Mouse (Mus musculus): ENCODE data around the gene Zfp30. TPM values are rescaled to one million over a fixed set of nuclear protein-coding genes. Genes with fewer than 3 reads are reported as not detected.

Zfp30 gene
- polyA plus RNA-seq, 1 experiment from 2014 or later: 11.5 TPM

DNA sequence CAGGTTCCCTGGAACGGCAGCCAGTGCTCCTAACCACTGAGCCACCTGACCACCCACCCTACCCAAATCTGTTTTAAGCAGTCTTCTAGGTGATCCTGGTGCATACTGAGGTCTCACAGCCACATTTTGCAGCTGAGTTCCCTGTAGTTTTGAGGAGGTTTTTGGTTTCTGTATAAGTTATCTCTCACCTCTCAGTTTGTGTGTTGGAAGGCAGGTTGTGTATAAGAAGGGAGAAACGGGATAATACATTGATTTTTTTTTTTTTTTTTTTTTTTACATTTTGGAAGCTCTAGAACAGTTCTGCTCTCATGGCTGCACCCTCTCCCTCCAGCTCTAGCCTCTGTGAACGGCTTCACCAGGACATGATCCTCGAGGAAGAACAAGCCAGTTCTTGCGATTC is 2.1 kb downstream of the Zfp30 start:
- peaks cover 36% of the 10 kb centered on the region for H3K36me3 ChIP-seq
- peak overlapping the region; percentile 59; the same call in 1 of the 2 replicates for H3K9ac ChIP-seq (replicated peaks)

DNA sequence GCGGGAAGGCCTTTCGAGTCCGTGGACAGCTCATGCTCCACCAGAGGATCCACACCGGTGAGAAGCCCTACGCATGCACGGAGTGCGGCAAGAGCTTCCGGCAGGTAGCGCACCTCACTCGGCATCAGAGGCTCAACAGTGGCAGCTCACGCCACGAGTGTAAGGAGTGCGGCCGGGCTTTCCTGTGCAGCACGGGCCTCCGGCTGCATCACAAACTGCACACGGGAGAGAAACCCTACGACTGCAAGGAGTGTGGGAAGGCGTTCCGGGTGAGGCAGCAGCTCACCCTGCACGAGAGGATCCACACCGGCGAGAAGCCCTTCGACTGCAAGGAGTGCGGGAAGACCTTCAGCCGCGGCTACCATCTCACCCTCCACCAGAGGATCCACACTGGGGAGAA is 9.1 kb downstream of the Zfp30 start:
- Histone ChIP-seq H3K27me3 (peaks cover 10% of the 10 kb centered on the region), H3K9me3 (peaks cover 5% of the 10 kb centered on the region; the same call in 1 of the 2 replicates), H3K36me3 (peaks cover 67% of the 10 kb centered on the region), H3K4me3 (no peak overlapping the region), H3K9ac (replicated peaks) (no peak overlapping the region), H3K27ac (replicated peaks) (no peak overlapping the region), H3K4me2 (replicated peaks) (no peak overlapping the region), H3K4me1 (no peaks in the 10 kb centered on the region)
- no peak for ATAC-seq (ENCODE audit: low FRiP score, low read depth)
- 38% methylated on average over 27 of the region's 27 CpGs for WGBS

More for the DNA sequence above, 2.1 kb downstream of the Zfp30 start:
- Histone ChIP-seq H3K9me3 (no peaks in the 10 kb centered on the region), H3K4me3 (peak overlapping the region; percentile 74), H3K27me3 (no peaks in the 10 kb centered on the region), H3K4me1 (peaks cover 18% of the 10 kb centered on the region), H3K27ac (replicated peaks) (no peak overlapping the region), H3K4me2 (replicated peaks) (peak overlapping the region; percentile 80)
- WGBS: 80% methylated on average over 5 of the region's 5 CpGs
- ATAC-seq (ENCODE audit: low FRiP score, low read depth): no peak

DNA sequence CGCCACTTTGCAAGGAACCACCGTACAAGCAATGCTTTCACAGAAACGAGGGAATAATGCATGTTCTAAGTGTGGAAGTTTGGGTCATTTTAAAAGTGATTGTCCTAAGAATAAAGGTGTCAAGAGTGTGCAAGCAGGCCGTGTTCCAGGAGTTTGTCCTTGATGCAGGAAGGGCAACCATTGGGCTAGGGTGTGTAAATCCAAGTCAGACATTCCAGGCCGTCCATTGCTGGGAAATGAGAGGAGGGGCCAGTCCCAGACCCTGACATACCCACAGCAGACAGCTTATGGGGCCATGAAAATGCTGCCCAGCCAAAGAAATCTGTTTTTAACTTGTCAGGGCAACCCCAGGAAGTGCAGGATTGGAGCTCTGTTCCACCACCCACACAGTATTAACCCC is 23.2 kb downstream of the Zfp30 start:
- H3K9ac ChIP-seq (replicated peaks): no peak overlapping the region
- H3K4me3 ChIP-seq: no peak overlapping the region
- no peaks in the 10 kb centered on the region for H3K27me3 ChIP-seq
- H3K4me2 ChIP-seq (replicated peaks): no peak overlapping the region
- WGBS: 71% methylated on average over 5 of the region's 5 CpGs
- no peak for ATAC-seq (ENCODE audit: low FRiP score, low read depth)
- 0 out of 2 replicates have a peak, but pooled peaks cover 3% of the 10 kb centered on the region for H3K36me3 ChIP-seq
- 0 out of 2 replicates have a peak, but pooled peaks cover 4% of the 10 kb centered on the region for H3K9me3 ChIP-seq
- no peaks in the 10 kb centered on the region for H3K4me1 ChIP-seq
- H3K27ac ChIP-seq (replicated peaks): no peak overlapping the region

DNA sequence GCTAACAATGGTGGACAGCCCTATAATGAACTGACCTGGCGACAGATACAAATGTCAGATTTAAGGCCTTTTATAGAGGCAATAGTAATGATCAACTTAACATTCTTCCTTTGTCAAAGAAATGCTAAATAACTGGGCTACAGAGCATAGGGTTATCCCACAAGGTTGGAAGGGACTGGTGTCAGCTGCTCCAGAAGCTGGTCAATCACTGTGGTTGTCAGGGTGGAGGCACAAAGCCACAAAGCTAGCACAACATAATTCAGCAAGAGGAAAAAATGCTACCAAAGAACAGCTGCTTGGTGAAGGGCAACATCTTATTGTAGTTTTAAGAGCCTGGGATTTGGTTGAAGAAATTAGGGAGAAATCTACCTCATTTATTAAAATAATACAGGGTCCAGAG is 28.4 kb downstream of the Zfp30 start:
- 100% methylated on average over 1 of the region's 1 CpGs for WGBS

DNA sequence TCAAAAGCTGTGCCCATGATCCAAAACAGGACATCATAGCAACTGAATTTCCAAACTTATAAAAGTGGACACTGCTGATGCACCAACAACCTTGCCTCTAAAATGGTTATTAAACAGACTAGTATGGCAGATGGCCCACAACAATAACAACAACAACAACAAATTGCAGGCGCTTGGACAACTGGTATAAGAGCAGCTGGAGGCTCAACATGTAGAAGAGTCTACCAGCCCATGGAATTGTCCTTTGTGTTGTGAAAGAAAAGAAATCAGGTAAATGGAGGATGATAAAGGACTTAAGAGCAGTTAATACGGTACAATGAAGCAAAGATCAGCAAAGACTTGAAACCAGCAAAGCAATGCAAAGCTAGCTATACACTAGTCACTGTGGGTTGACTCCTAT is 30.6 kb downstream of the Zfp30 start:
- 0 out of 2 replicates have a peak, but pooled peaks cover 3% of the 10 kb centered on the region for H3K36me3 ChIP-seq
- H3K4me1 ChIP-seq: peaks cover 27% of the 10 kb centered on the region
- ATAC-seq (ENCODE audit: low FRiP score, low read depth): no peak
- H3K4me3 ChIP-seq: peak overlapping the region; percentile 63
- H3K9ac ChIP-seq (replicated peaks): 0 out of 2 replicates have a peak overlapping the region, but pooled peaks have one; percentile 65
- H3K27me3 ChIP-seq: no peaks in the 10 kb centered on the region
- H3K4me2 ChIP-seq (replicated peaks): peak overlapping the region; percentile 64
- no peak overlapping the region for H3K27ac ChIP-seq (replicated peaks)
- 0 out of 2 replicates have a peak, but pooled peaks cover 1% of the 10 kb centered on the region for H3K9me3 ChIP-seq
- 85% methylated on average over 2 of the region's 2 CpGs for WGBS

More for the DNA sequence above, 28.4 kb downstream of the Zfp30 start:
- ATAC-seq (ENCODE audit: low FRiP score, low read depth): no peak
- Histone ChIP-seq H3K4me1 (peaks cover 20% of the 10 kb centered on the region), H3K4me3 (no peak overlapping the region), H3K9me3 (0 out of 2 replicates have a peak, but pooled peaks cover 4% of the 10 kb centered on the region), H3K36me3 (0 out of 2 replicates have a peak, but pooled peaks cover 3% of the 10 kb centered on the region), H3K4me2 (replicated peaks) (no peak overlapping the region), H3K27me3 (no peaks in the 10 kb centered on the region), H3K27ac (replicated peaks) (no peak overlapping the region), H3K9ac (replicated peaks) (no peak overlapping the region)

DNA sequence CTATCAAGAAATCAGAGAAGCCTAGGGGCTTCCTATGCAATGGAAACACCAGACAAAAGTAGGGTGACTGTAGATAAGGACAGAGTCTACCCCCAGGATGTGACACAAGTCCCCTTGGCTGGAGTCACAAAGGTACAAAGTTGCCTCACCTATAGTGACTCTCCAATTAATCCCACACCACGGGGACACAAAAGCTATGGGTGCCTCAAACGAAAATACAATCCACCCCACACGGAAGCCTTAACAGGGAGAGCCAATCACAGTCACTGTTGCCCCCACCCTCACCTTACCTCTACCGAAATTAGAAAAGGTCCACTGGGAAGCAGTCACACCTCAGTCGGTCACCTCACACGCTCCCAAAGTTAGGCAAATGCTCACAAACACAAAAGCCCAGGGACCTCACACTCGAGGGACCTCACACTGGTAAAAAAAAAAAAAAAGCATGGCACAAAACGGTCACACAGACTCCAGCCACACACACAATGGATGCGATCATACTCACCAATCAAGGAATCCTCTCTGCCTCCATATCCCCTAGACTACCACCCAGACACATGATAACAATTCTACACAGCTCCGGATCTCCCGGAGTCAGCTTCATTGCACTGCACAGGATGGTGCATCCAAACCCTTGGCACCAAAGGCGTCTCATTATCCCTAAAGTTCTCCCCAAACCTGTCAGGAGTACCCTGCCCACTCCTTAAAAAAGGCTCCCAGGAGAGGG is 31.4 kb downstream of the Zfp30 start:
- no peaks in the 10 kb centered on the region for H3K9me3 ChIP-seq
- peaks cover 29% of the 10 kb centered on the region for H3K4me1 ChIP-seq
- H3K36me3 ChIP-seq: 0 out of 2 replicates have a peak, but pooled peaks cover 3% of the 10 kb centered on the region
- H3K9ac ChIP-seq (replicated peaks): peak overlapping the region; percentile 65
- peak overlapping the region; percentile 63 for H3K4me3 ChIP-seq
- peak; percentile 59 for ATAC-seq (ENCODE audit: low FRiP score, low read depth)
- 3% methylated on average over 12 of the region's 12 CpGs for WGBS
- peak overlapping the region; percentile 47; the same call in 1 of the 2 replicates for H3K27ac ChIP-seq (replicated peaks)
- H3K4me2 ChIP-seq (replicated peaks): peak overlapping the region; percentile 64
- H3K27me3 ChIP-seq: no peaks in the 10 kb centered on the region

DNA sequence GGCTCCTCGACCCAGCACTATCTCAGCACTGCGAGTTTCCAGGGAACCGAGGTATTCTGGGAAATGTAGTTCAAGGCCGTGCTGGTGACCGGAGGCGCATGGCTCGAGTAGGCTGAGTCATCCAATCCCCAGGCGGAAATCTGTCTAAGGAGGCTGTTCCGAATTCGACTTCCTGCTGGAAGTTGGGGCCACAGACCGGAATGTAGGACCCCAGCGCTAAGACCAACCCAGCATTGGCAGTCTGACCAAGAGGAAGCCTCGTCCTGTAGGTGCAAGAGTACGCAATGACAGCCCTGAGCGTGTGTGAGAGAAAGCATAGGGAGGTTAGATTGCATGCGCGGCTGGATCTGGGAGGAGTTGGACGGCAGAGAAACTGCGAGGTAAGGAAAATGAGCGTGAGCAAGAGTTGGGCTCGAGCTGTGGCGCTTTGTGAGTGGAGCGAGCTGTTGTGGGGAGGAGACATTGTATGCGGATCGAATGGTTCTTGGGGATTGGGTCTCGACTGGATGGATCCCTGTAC is 32.2 kb downstream of the Zfp30 start, which contains the start of gene Zfp790:
Zfp790 (plus strand) TSS at position 205 of the 520 bp plus-strand sequence.
- peak; percentile 96 for ATAC-seq (ENCODE audit: low FRiP score, low read depth)
- WGBS: under 1% methylated on average over 26 of the region's 26 CpGs

DNA sequence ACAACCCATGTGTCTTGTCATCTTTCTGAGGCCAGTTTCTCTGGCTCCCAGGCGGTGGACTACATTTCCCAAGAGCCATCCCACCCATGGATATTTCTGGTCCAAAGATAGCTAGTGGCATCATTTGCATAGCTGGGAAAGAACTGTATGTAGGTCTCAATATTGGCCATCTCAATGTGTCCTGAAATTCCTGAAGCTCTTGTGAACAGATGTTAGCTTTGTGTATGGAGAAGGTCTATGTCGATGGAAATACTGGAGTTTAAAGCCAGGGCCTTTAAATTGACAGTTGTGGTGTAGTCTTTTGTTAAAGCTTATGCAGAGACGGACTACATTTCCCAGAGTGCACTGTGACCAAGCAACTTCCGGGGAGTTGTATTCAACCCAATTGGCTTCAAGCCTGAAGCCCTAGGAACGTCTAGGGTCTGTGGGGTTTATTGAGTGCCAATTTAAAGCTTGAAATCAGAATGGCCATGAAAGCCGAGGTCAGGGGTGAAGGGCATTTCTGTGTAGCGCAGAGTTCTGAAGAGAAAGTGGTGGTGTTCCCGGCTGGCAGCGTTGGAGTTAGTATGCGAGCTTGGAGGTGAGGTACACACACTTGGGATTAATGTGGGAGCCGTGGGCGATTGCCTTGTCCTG is 34.9 kb downstream of the Zfp30 start:
- peak overlapping the region; percentile 75 for H3K9ac ChIP-seq (replicated peaks)
- WGBS: 4% methylated on average over 12 of the region's 12 CpGs
- H3K27ac ChIP-seq (replicated peaks): peak overlapping the region; percentile 61; the same call in 1 of the 2 replicates
- H3K9me3 ChIP-seq: no peaks in the 10 kb centered on the region
- H3K27me3 ChIP-seq: no peaks in the 10 kb centered on the region
- H3K4me3 ChIP-seq: peak overlapping the region; percentile 66
- ATAC-seq (ENCODE audit: low FRiP score, low read depth): peak; percentile 80
- H3K4me1 ChIP-seq: peaks cover 29% of the 10 kb centered on the region
- peak overlapping the region; percentile 75 for H3K4me2 ChIP-seq (replicated peaks)
- H3K36me3 ChIP-seq: peaks cover 16% of the 10 kb centered on the region

More for the DNA sequence above, 32.2 kb downstream of the Zfp30 start, which contains the start of gene Zfp790:
- peaks cover 8% of the 10 kb centered on the region; the same call in 1 of the 2 replicates for H3K36me3 ChIP-seq
- peaks cover 29% of the 10 kb centered on the region for H3K4me1 ChIP-seq
- H3K4me3 ChIP-seq: peak within 1 kb of the TSS; percentile 63
- H3K27ac ChIP-seq (replicated peaks): peak within 1 kb of the TSS; percentile 74
- no peaks in the 10 kb centered on the region for H3K27me3 ChIP-seq
- peak within 1 kb of the TSS; percentile 64 for H3K4me2 ChIP-seq (replicated peaks)
- H3K9me3 ChIP-seq: no peaks in the 10 kb centered on the region
- peak within 1 kb of the TSS; percentile 65 for H3K9ac ChIP-seq (replicated peaks)

DNA sequence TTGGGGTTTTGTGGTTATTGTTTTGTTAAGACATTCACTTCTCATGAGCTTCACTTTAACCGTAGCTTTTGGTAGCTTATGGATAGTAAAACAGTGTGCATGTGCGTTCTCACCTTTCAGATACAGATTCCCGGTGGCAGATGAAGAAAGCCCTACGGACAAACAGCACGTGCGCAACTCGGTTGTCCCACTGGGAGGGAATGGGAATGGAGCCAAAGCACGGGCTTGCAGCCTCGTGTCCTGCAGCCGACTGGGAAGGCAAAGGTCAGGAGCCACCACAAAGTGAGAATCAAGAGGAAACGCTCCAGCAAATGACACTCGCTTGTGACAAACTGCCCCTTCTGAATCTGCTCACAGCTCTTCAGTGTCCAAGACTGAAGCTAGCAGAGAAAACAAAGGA is 44.2 kb downstream of the Zfp30 start:
- WGBS: 95% methylated on average over 12 of the region's 12 CpGs
- no peak overlapping the region for H3K4me2 ChIP-seq (replicated peaks)
- ATAC-seq (ENCODE audit: low FRiP score, low read depth): no peak
- no peak overlapping the region for H3K9ac ChIP-seq (replicated peaks)
- H3K27me3 ChIP-seq: no peaks in the 10 kb centered on the region
- no peaks in the 10 kb centered on the region for H3K4me1 ChIP-seq
- no peak overlapping the region for H3K27ac ChIP-seq (replicated peaks)
- no peaks in the 10 kb centered on the region for H3K9me3 ChIP-seq
- peaks cover 83% of the 10 kb centered on the region for H3K36me3 ChIP-seq
- H3K4me3 ChIP-seq: no peak overlapping the region

DNA sequence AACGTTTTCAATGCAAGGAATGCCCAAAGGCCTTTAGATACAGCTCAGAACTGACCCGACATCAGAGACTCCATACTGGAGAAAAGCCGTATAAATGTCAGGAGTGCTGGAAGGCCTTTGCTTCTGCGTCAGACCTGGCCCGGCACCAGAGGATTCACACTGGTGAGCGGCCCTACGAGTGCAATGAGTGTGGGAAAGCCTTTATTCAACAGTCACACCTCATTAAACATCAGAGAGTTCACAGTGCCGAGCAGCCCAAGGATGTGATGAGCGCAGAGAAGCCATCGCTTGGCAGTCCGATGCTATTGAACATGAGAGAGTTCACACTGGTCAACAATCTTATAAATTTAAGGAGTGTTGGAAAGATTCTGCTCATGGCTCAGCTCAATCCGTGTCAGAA is 46.0 kb downstream of the Zfp30 start:
- no peaks in the 10 kb centered on the region for H3K27me3 ChIP-seq
- H3K36me3 ChIP-seq: peaks cover 80% of the 10 kb centered on the region
- no peak overlapping the region for H3K9ac ChIP-seq (replicated peaks)
- H3K4me2 ChIP-seq (replicated peaks): no peak overlapping the region
- WGBS: 86% methylated on average over 12 of the region's 12 CpGs
- no peaks in the 10 kb centered on the region for H3K9me3 ChIP-seq
- H3K27ac ChIP-seq (replicated peaks): no peak overlapping the region
- H3K4me1 ChIP-seq: no peaks in the 10 kb centered on the region
- ATAC-seq (ENCODE audit: low FRiP score, low read depth): no peak
- H3K4me3 ChIP-seq: no peak overlapping the region

DNA sequence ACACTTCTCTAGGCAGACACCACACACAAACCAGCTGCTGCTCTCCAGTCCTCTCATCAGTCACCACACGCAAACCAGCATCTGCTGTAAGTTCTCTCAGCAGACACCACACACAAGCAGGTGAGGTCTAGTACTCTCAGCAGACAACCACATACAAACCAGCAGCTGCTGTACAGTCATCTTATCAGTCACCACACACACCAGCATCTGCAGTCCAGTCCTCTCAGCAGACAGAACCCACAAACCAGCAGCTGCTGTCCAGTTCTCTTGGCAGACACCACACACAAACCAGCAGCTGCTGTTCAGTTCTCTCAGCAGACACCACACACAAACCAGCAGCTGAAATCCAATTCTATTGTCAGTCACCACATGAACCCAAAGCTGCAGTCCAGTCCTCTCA is 53.0 kb downstream of the Zfp30 start:
- H3K4me1 ChIP-seq: no peaks in the 10 kb centered on the region
- H3K4me3 ChIP-seq: no peak overlapping the region
- no peaks in the 10 kb centered on the region for H3K9me3 ChIP-seq
- no peaks in the 10 kb centered on the region for H3K27me3 ChIP-seq
- H3K9ac ChIP-seq (replicated peaks): no peak overlapping the region
- 86% methylated on average over 1 of the region's 1 CpGs for WGBS
- peaks cover 24% of the 10 kb centered on the region for H3K36me3 ChIP-seq
- H3K4me2 ChIP-seq (replicated peaks): no peak overlapping the region
- ATAC-seq (ENCODE audit: low FRiP score, low read depth): no peak
- no peak overlapping the region for H3K27ac ChIP-seq (replicated peaks)

DNA sequence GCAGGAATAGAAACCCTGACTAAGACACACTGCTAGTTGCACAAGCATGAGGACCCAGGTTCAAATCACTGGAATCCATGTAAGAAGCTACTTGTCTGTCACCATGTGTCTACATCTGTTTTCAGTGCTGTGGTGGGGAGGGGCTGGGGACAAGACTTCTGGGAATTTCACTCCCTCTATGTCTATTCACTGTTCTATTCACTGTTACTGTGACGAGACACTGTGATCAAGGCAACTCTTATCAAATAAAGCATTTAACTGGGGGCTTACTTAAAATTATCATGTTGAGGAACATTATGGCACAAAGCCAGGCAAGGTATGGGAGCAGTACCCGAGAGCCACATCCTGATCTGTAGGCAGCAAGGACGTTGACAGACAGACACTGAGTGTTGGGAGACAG is 55.5 kb downstream of the Zfp30 start:
- H3K27ac ChIP-seq (replicated peaks): no peak overlapping the region
- no peak for ATAC-seq (ENCODE audit: low FRiP score, low read depth)
- no peaks in the 10 kb centered on the region for H3K4me1 ChIP-seq
- peaks cover 13% of the 10 kb centered on the region for H3K36me3 ChIP-seq
- H3K9ac ChIP-seq (replicated peaks): no peak overlapping the region
- no peak overlapping the region for H3K4me3 ChIP-seq
- no peaks in the 10 kb centered on the region for H3K27me3 ChIP-seq
- no peaks in the 10 kb centered on the region for H3K9me3 ChIP-seq
- H3K4me2 ChIP-seq (replicated peaks): no peak overlapping the region
- 87% methylated on average over 3 of the region's 3 CpGs for WGBS
